Mouse (Mus musculus): Measurements from ENCODE around the gene Lrmda. TPM values are rescaled to one million over a fixed set of nuclear protein-coding genes. Genes with fewer than 3 reads are reported as not detected.

The Lrmda gene
- polyA plus RNA-seq, 1 experiment from 2014 or later, result not detected

DNA sequence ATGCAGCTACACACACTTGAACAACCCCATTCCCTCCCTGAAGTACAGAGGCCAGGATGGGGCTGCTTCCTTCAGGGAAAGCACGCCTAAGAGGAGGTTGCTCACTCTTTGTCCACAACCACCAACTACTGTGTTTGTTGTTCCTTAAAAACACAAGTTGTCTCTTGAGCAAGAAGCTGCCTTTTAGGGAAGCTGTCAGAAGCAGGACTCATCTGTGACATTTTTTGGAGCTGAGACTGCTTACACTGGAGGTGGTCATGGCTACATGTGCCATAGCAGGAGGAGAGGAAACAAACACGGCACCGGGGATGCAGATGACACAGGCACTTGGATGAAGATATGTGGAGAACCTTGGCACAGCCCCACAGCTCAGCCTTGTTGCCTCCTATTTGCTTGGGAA lies 65.9 kb downstream of the Lrmda start:
- Histone ChIP-seq H3K4me2 (ENCODE audit: low read depth, low read length, severe bottlenecking) (no peak overlapping the region), H3K36me3 (ENCODE audit: control insufficient read depth, insufficient read depth, low read length) (no peaks in the 10 kb centered on the region), H3K27ac (ENCODE audit: low read depth, low read length) (no peak overlapping the region), H3K9me3 (ENCODE audit: control insufficient read depth, low read length) (no peaks in the 10 kb centered on the region; the same call in 1 of the 2 replicates), H3K4me1 (replicated peaks; ENCODE audit: control insufficient read depth, insufficient read depth, low read length) (no peaks in the 10 kb centered on the region; the same call in 1 of the 2 replicates), H3K27me3 (ENCODE audit: control insufficient read depth, insufficient read depth, low read length) (no peaks in the 10 kb centered on the region), H3K4me3 (ENCODE audit: low read depth, low read length) (no peak overlapping the region), H3K9ac (ENCODE audit: low read length) (no peak overlapping the region)
- DNase-seq (ENCODE audit: low spot score), result no peak
- ATAC-seq (replicated peaks; ENCODE audit: low FRiP score), result no peak
- 92% methylated on average over 3 of the region's 3 CpGs for WGBS

- 94% methylated on average over 2 of the region's 2 CpGs for WGBS
- DNase-seq (ENCODE audit: low spot score) (no peak), ATAC-seq (replicated peaks; ENCODE audit: low FRiP score) (no peak)
Observed at GRCm38 (mm10) chr14:22088604-22089003, 69.1 kb downstream of the Lrmda start.

DNA sequence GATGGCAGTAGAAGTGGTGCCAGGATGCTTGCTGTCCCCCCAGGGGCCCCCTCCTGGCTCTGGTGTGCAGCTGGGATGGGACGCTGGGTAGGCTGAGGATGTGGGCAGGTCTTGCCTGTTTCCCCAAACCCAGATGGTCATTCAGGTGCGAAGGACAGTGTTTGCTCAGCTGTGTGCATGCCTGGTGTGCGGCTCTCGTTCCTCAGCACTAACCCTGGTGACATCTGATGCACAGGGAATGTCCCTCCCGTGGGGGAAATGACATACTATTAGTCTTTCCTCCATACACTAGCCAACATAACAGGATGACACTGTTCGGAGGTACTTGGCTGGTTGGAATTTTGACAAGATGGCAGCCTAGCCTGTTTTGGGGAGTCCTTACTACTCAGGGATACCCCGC lies 69.8 kb downstream of the Lrmda start:
- no peaks in the 10 kb centered on the region for H3K27me3 ChIP-seq (ENCODE audit: control insufficient read depth, insufficient read depth, low read length)
- H3K4me3 ChIP-seq (ENCODE audit: low read depth, low read length), result no peak overlapping the region
- no peak overlapping the region for H3K4me2 ChIP-seq (ENCODE audit: low read depth, low read length, severe bottlenecking)
- no peaks in the 10 kb centered on the region for H3K36me3 ChIP-seq (ENCODE audit: control insufficient read depth, insufficient read depth, low read length)
- H3K27ac ChIP-seq (ENCODE audit: low read depth, low read length), result no peak overlapping the region
- H3K9ac ChIP-seq (ENCODE audit: low read length), result no peak overlapping the region
- H3K4me1 ChIP-seq (replicated peaks; ENCODE audit: control insufficient read depth, insufficient read depth, low read length), result no peaks in the 10 kb centered on the region; the same call in 1 of the 2 replicates
- no peaks in the 10 kb centered on the region for H3K9me3 ChIP-seq (ENCODE audit: control insufficient read depth, low read length)
- ATAC-seq (replicated peaks; ENCODE audit: low FRiP score) (no peak), DNase-seq (ENCODE audit: low spot score) (no peak)
- 81% methylated on average over 7 of the region's 7 CpGs for WGBS

More at GRCm38 (mm10) chr14:22088604-22089003, 69.1 kb downstream of the Lrmda start:
- Histone ChIP-seq H3K4me3 (ENCODE audit: low read depth, low read length) (no peak overlapping the region), H3K36me3 (ENCODE audit: control insufficient read depth, insufficient read depth, low read length) (no peaks in the 10 kb centered on the region), H3K9ac (ENCODE audit: low read length) (no peak overlapping the region), H3K4me2 (ENCODE audit: low read depth, low read length, severe bottlenecking) (no peak overlapping the region), H3K9me3 (ENCODE audit: control insufficient read depth, low read length) (no peaks in the 10 kb centered on the region), H3K27ac (ENCODE audit: low read depth, low read length) (no peak overlapping the region), H3K27me3 (ENCODE audit: control insufficient read depth, insufficient read depth, low read length) (no peaks in the 10 kb centered on the region), H3K4me1 (replicated peaks; ENCODE audit: control insufficient read depth, insufficient read depth, low read length) (no peaks in the 10 kb centered on the region; the same call in 1 of the 2 replicates)

GRCm38 (mm10) chr14:22089866-22090470 lies 70.5 kb downstream of the Lrmda start:
- Histone ChIP-seq H3K9ac (ENCODE audit: low read length) (no peak overlapping the region), H3K4me1 (replicated peaks; ENCODE audit: control insufficient read depth, insufficient read depth, low read length) (no peaks in the 10 kb centered on the region; the same call in 1 of the 2 replicates), H3K27me3 (ENCODE audit: control insufficient read depth, insufficient read depth, low read length) (no peaks in the 10 kb centered on the region), H3K36me3 (ENCODE audit: control insufficient read depth, insufficient read depth, low read length) (no peaks in the 10 kb centered on the region), H3K4me3 (ENCODE audit: low read depth, low read length) (no peak overlapping the region), H3K27ac (ENCODE audit: low read depth, low read length) (no peak overlapping the region), H3K4me2 (ENCODE audit: low read depth, low read length, severe bottlenecking) (no peak overlapping the region), H3K9me3 (ENCODE audit: control insufficient read depth, low read length) (no peaks in the 10 kb centered on the region)
- ATAC-seq (replicated peaks; ENCODE audit: low FRiP score) (no peak), DNase-seq (ENCODE audit: low spot score) (no peak)
- WGBS, result 61% methylated on average over 8 of the region's 8 CpGs

DNA sequence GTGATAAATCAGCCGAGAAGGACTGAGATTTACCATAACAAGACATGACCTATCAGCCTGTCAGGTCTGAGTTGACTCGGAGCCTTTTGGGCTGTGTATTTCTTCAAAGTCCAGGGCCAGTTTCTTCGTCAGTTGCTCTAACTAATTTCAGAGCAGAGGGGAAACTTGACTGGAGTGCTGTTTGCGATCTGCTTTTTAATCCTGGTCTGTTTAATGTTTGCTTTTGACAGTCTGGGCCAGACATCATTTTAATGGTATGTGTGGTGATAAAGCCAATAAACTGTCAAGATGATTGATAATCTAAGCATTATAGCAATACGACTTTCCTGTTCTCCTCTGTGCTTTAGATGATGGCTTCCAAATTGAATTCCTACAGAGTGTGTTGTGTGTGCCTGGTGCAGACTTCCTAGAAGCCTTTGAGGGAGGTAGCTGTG lies 71.3 kb downstream of the Lrmda start:
- Histone ChIP-seq H3K4me1 (replicated peaks; ENCODE audit: control insufficient read depth, insufficient read depth, low read length) (no peaks in the 10 kb centered on the region; the same call in 1 of the 2 replicates), H3K9me3 (ENCODE audit: control insufficient read depth, low read length) (no peaks in the 10 kb centered on the region), H3K4me3 (ENCODE audit: low read depth, low read length) (no peak overlapping the region), H3K27me3 (ENCODE audit: control insufficient read depth, insufficient read depth, low read length) (no peaks in the 10 kb centered on the region), H3K9ac (ENCODE audit: low read length) (no peak overlapping the region), H3K27ac (ENCODE audit: low read depth, low read length) (no peak overlapping the region), H3K36me3 (ENCODE audit: control insufficient read depth, insufficient read depth, low read length) (no peaks in the 10 kb centered on the region), H3K4me2 (ENCODE audit: low read depth, low read length, severe bottlenecking) (no peak overlapping the region)
- ATAC-seq (replicated peaks; ENCODE audit: low FRiP score), result no peak
- DNase-seq (ENCODE audit: low spot score), result no peak
- WGBS, result 74% methylated on average over 5 of the region's 5 CpGs

GRCm38 (mm10) chr14:22091306-22091705 lies 71.8 kb downstream of the Lrmda start:
- Histone ChIP-seq H3K27me3 (ENCODE audit: control insufficient read depth, insufficient read depth, low read length) (no peaks in the 10 kb centered on the region), H3K27ac (ENCODE audit: low read depth, low read length) (no peak overlapping the region), H3K4me3 (ENCODE audit: low read depth, low read length) (no peak overlapping the region), H3K36me3 (ENCODE audit: control insufficient read depth, insufficient read depth, low read length) (no peaks in the 10 kb centered on the region), H3K4me2 (ENCODE audit: low read depth, low read length, severe bottlenecking) (no peak overlapping the region), H3K9me3 (ENCODE audit: control insufficient read depth, low read length) (no peaks in the 10 kb centered on the region), H3K9ac (ENCODE audit: low read length) (no peak overlapping the region), H3K4me1 (replicated peaks; ENCODE audit: control insufficient read depth, insufficient read depth, low read length) (no peaks in the 10 kb centered on the region; the same call in 1 of the 2 replicates)
- 85% methylated on average over 4 of the region's 4 CpGs for whole genome bisulfite sequencing
- no peak for ATAC-seq (replicated peaks; ENCODE audit: low FRiP score)
- DNase-seq (ENCODE audit: low spot score), result no peak

- 64% methylated on average over 8 of the region's 8 CpGs for WGBS
- no peaks in the 10 kb centered on the region for H3K27me3 ChIP-seq (ENCODE audit: control insufficient read depth, insufficient read depth, low read length)
- no peaks in the 10 kb centered on the region for H3K9me3 ChIP-seq (ENCODE audit: control insufficient read depth, low read length)
- DNase-seq (ENCODE audit: low spot score) (no peak), ATAC-seq (replicated peaks; ENCODE audit: low FRiP score) (no peak)
- no peak overlapping the region for H3K4me3 ChIP-seq (ENCODE audit: low read depth, low read length)
- H3K4me1 ChIP-seq (replicated peaks; ENCODE audit: control insufficient read depth, insufficient read depth, low read length), result no peaks in the 10 kb centered on the region; the same call in 1 of the 2 replicates
- no peak overlapping the region for H3K9ac ChIP-seq (ENCODE audit: low read length)
- no peak overlapping the region for H3K4me2 ChIP-seq (ENCODE audit: low read depth, low read length, severe bottlenecking)
- no peaks in the 10 kb centered on the region for H3K36me3 ChIP-seq (ENCODE audit: control insufficient read depth, insufficient read depth, low read length)
- H3K27ac ChIP-seq (ENCODE audit: low read depth, low read length), result no peak overlapping the region
Observed at GRCm38 (mm10) chr14:22093124-22093523, 73.6 kb downstream of the Lrmda start.

- WGBS, result 93% methylated on average over 14 of the region's 14 CpGs
- H3K36me3 ChIP-seq (ENCODE audit: control insufficient read depth, insufficient read depth, low read length), result no peaks in the 10 kb centered on the region
- H3K4me1 ChIP-seq (replicated peaks; ENCODE audit: control insufficient read depth, insufficient read depth, low read length), result no peaks in the 10 kb centered on the region
- no peaks in the 10 kb centered on the region; the same call in 1 of the 2 replicates for H3K27me3 ChIP-seq (ENCODE audit: control insufficient read depth, insufficient read depth, low read length)
- H3K4me2 ChIP-seq (ENCODE audit: low read depth, low read length, severe bottlenecking), result no peak overlapping the region
- H3K9ac ChIP-seq (ENCODE audit: low read length), result no peak overlapping the region
- ATAC-seq (replicated peaks; ENCODE audit: low FRiP score), result no peak
- H3K4me3 ChIP-seq (ENCODE audit: low read depth, low read length), result no peak overlapping the region
- H3K27ac ChIP-seq (ENCODE audit: low read depth, low read length), result no peak overlapping the region
- DNase-seq (ENCODE audit: low spot score), result no peak
- H3K9me3 ChIP-seq (ENCODE audit: control insufficient read depth, low read length), result no peaks in the 10 kb centered on the region
Observed at GRCm38 (mm10) chr14:22101961-22102805, 82.7 kb downstream of the Lrmda start.
